Mouse (Mus musculus): ENCODE measurements around the gene Izumo1.

DNA sequence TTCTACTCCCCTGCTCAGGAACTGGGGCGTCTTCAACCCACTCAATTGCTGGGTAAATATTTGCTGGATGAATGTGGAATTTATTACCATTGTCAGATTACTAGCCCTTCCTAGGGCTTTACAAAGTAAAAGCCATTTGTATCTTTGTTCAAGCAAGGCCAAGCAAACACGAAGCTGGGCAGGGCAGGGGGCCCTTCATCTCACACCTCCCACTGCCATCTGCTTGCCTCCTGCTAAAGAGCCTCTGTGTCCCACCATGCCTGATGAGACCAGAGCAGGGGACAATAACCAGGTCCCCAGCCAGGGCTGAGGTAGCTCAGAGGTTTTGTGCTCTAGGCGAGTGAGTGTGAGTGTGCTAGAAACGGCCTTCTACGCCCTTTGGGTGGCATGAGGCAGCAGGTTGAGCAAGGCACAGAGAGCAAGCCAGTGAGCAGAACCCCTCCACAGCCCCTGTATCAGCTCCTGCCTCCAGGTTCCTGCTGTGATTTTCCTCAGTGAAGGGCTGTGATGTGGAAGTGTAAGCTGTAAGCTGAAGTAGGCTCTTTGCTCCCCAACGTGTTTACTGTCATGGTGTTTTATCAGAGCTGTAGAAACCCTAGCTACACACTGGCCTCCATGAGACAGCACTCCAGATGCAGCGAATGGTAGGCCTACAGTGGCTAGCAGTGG lies 56.1 kb downstream of the Izumo1 start:
- TF ChIP-seq POLR2A (IDR thresholded peaks at IDR 0.05; ENCODE audit: borderline replicate concordance, extremely low read depth, insufficient read depth, insufficient read length, poor library complexity, severe bottlenecking) (no peak), CTCF (IDR thresholded peaks at IDR 0.05; ENCODE audit: borderline replicate concordance, extremely low read depth, insufficient read depth, insufficient read length) (no peak)
